Mouse (Mus musculus) intestine, embryonic 14.5 days (tissue): ENCODE data around the gene Inhbc. TPM values are rescaled to one million over a fixed set of nuclear protein-coding genes. Genes with fewer than 3 reads are reported as not detected.

ENCODE experiments used
- ATAC-seq: fragments of 200-750 bp; cut with Nextera tagmentation; replicated peaks from 2 replicates; pipeline ENCODE4 v1.8.0; 2017; ENCODE audit warnings: low read depth, moderate number of reproducible peaks, moderate TSS enrichment, moderate library complexity; ENCODE audit not compliant: low FRiP score, low TSS enrichment
- DNase-seq: peaks from one replicate; pipeline ENCODE4 v3.0.0-alpha.2; 2018; ENCODE audit warnings: low spot score
- H3K27ac ChIP-seq: fragments of 300-500 bp; sonication (generic); 2 replicates; pipeline ENCODE4 v1.5.1; 2014; ENCODE audit warnings: low read depth, mild to moderate bottlenecking, control low read depth
- H3K27me3 ChIP-seq: fragments of 300-500 bp; sonication (generic); replicated peaks from 2 replicates; pipeline ENCODE4 v1.6.1; 2014; ENCODE audit warnings: low read length, control low read depth; ENCODE audit not compliant: control insufficient read depth, insufficient read depth
- H3K36me3 ChIP-seq: fragments of 300-500 bp; sonication (generic); 2 replicates; pipeline ENCODE4 v1.6.1; 2014; ENCODE audit warnings: low read length, control low read depth; ENCODE audit not compliant: control insufficient read depth, insufficient read depth
- H3K4me1 ChIP-seq: fragments of 300-500 bp; sonication (generic); replicated peaks from 2 replicates; pipeline ENCODE4 v1.6.1; 2014; ENCODE audit warnings: low read length, control low read depth, mixed read lengths; ENCODE audit not compliant: control insufficient read depth, insufficient read depth
- H3K4me2 ChIP-seq: fragments of 300-500 bp; sonication (generic); 2 replicates; pipeline ENCODE4 v1.6.1; 2014; ENCODE audit warnings: low read length
- H3K4me3 ChIP-seq: fragments of 300-500 bp; sonication (generic); 2 replicates; pipeline ENCODE4 v1.5.1; 2014; ENCODE audit warnings: low read depth, low read length, control low read depth, mixed read lengths
- H3K9ac ChIP-seq: fragments of 300-500 bp; sonication (generic); 2 replicates; pipeline ENCODE4 v1.6.1; 2014; ENCODE audit warnings: mild to moderate bottlenecking, low read length
- H3K9me3 ChIP-seq: fragments of 300-500 bp; sonication (generic); 2 replicates; pipeline ENCODE4 v1.6.1; 2016; ENCODE audit warnings: low read length, control low read depth; ENCODE audit not compliant: control insufficient read depth
- WGBS: fragments of 180-500 bp; shearing (Covaris S2); extraction: QIAGEN DNeasy Blood & Tissue Kit; methylation state at CpG from one replicate; pipeline ENCODE4 v1.1.7; 2014; 5-methylcytosine and 5-hydroxymethylcytosine counted together
- polyA plus RNA-seq: library from polyadenylated mRNA; unstranded; fragments of >200 nt; fragmentation: Nextera tagmentation; extraction: Ambion mirVana; gene quantifications from 2 replicates; pipeline ENCODE4 v1.2.1, GENCODE M21; 2014

Inhbc gene
- polyA plus RNA-seq, 1 experiment from 2014 or later, result not detected

GRCm38 (mm10) chr10:127349810-127350209 lies 20.4 kb downstream of the Inhbc start:
- 0 out of 2 replicates have a peak, but pooled peaks cover 3% of the 10 kb centered on the region for H3K27me3 ChIP-seq
- no peak overlapping the region for H3K9ac ChIP-seq
- no peak overlapping the region for H3K27ac ChIP-seq
- 72% methylated on average over 8 of the region's 8 CpGs for WGBS
- no peaks in the 10 kb centered on the region for H3K36me3 ChIP-seq
- H3K4me1 ChIP-seq, result no peaks in the 10 kb centered on the region
- ATAC-seq, result no peak
- no peak for DNase-seq
- H3K4me2 ChIP-seq, result no peak overlapping the region
- no peaks in the 10 kb centered on the region for H3K9me3 ChIP-seq
- no peak overlapping the region for H3K4me3 ChIP-seq

- WGBS, result 66% methylated on average over 4 of the region's 4 CpGs
- no peak for DNase-seq
- Histone ChIP-seq H3K4me3 (no peak overlapping the region), H3K9ac (no peak overlapping the region), H3K27me3 (0 out of 2 replicates have a peak, but pooled peaks cover 3% of the 10 kb centered on the region), H3K4me2 (no peak overlapping the region), H3K4me1 (no peaks in the 10 kb centered on the region), H3K36me3 (no peaks in the 10 kb centered on the region), H3K27ac (no peak overlapping the region), H3K9me3 (no peaks in the 10 kb centered on the region)
- no peak for ATAC-seq
Measured at GRCm38 (mm10) chr10:127348957-127349356, 21.3 kb downstream of the Inhbc start.

- WGBS, result 87% methylated on average over 3 of the region's 3 CpGs
- Histone ChIP-seq H3K9ac (no peak overlapping the region), H3K9me3 (no peaks in the 10 kb centered on the region), H3K4me3 (no peak overlapping the region), H3K4me2 (no peak overlapping the region), H3K36me3 (no peaks in the 10 kb centered on the region), H3K4me1 (peaks cover 3% of the 10 kb centered on the region; the same call in 1 of the 2 replicates), H3K27ac (no peak overlapping the region), H3K27me3 (no peaks in the 10 kb centered on the region)
- DNase-seq (no peak), ATAC-seq (no peak)
Measured at GRCm38 (mm10) chr10:127346173-127346572, 24.1 kb downstream of the Inhbc start.

GRCm38 (mm10) chr10:127343029-127343428 lies 27.2 kb downstream of the Inhbc start:
- Histone ChIP-seq H3K27ac (no peak overlapping the region), H3K9me3 (no peaks in the 10 kb centered on the region), H3K27me3 (0 out of 2 replicates have a peak, but pooled peaks cover 5% of the 10 kb centered on the region), H3K36me3 (no peaks in the 10 kb centered on the region), H3K9ac (no peak overlapping the region), H3K4me3 (no peak overlapping the region), H3K4me2 (no peak overlapping the region), H3K4me1 (peaks cover 3% of the 10 kb centered on the region; the same call in 1 of the 2 replicates)
- ATAC-seq (no peak), DNase-seq (no peak)
- WGBS, result 69% methylated on average over 3 of the region's 3 CpGs

- under 1% methylated on average over 28 of the region's 29 CpGs for WGBS
- DNase-seq (peak; percentile 93), ATAC-seq (peak; percentile 36)
- no peaks in the 10 kb centered on the region for H3K9me3 ChIP-seq
- H3K4me3 ChIP-seq, result peak within 1 kb of the TSS; percentile 44
- peak within 1 kb of the TSS; percentile 49 for H3K9ac ChIP-seq
- H3K4me2 ChIP-seq, result peak within 1 kb of the TSS; percentile 88
- H3K27ac ChIP-seq, result peak within 1 kb of the TSS; percentile 95
- peaks cover 3% of the 10 kb centered on the region; the same call in 1 of the 2 replicates for H3K4me1 ChIP-seq
- 0 out of 2 replicates have a peak, but pooled peaks cover 5% of the 10 kb centered on the region for H3K27me3 ChIP-seq
- H3K36me3 ChIP-seq, result peaks cover 4% of the 10 kb centered on the region
Measured at GRCm38 (mm10) chr10:127341891-127342639, 28.2 kb downstream of the Inhbc start, which contains the start of gene Gli1. Gene Gli1 (minus strand): TSS chr10:127341974.

GRCm38 (mm10) chr10:127341360-127341690 lies 28.9 kb downstream of the Inhbc start:
- Histone ChIP-seq H3K27ac (peak overlapping the region; percentile 95), H3K4me2 (peak overlapping the region; percentile 88), H3K9me3 (no peaks in the 10 kb centered on the region), H3K9ac (peak overlapping the region; percentile 49), H3K27me3 (0 out of 2 replicates have a peak, but pooled peaks cover 5% of the 10 kb centered on the region), H3K36me3 (peaks cover 11% of the 10 kb centered on the region), H3K4me3 (peak overlapping the region; percentile 44), H3K4me1 (peaks cover 3% of the 10 kb centered on the region; the same call in 1 of the 2 replicates)
- ATAC-seq (no peak; the same call in 1 of the 2 replicates), DNase-seq (no peak)
- 1% methylated on average over 9 of the region's 11 CpGs for WGBS

- Histone ChIP-seq H3K36me3 (peaks cover 14% of the 10 kb centered on the region), H3K9ac (peak overlapping the region; percentile 49), H3K27me3 (0 out of 2 replicates have a peak, but pooled peaks cover 5% of the 10 kb centered on the region), H3K4me3 (peak overlapping the region; percentile 44), H3K27ac (peak overlapping the region; percentile 95), H3K4me1 (peaks cover 3% of the 10 kb centered on the region; the same call in 1 of the 2 replicates), H3K9me3 (no peaks in the 10 kb centered on the region), H3K4me2 (peak overlapping the region; percentile 88)
- ATAC-seq, result 0 out of 2 replicates have a peak, but pooled peaks have one; percentile 2
- peak; percentile 70 for DNase-seq
- 2% methylated on average over 27 of the region's 27 CpGs for WGBS
Measured at GRCm38 (mm10) chr10:127340577-127341359, 29.5 kb downstream of the Inhbc start.
